Mouse (Mus musculus): ENCODE measurements at regions not wholly inside any gene's neighbourhood (a gene's known extent, or its start where the extent isn't known, plus 50 kb on each side); places are given as distances from the start of the nearest gene placed in this dataset.

DNA sequence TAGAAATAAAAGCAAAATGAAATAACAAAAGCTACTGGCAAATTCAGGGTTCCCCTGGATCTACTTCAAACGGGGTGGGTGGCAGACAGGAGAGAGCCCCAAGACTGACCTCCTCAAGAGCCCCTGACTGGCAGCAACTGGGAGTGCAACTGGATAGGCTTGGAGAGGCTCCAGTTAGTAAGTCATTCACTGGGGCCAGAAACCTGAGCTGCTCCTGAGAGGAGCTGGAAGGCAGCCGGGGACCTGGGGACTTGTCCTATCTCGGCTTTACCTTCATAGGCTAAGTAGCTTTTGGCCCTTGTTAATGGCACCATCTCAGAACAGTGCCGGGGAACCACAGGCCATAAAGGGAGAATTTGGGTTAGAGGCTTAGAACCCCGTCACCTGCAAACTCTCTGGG lies 94.6 kb upstream of the Bod1 start:
- TF ChIP-seq CTCF (IDR thresholded peaks at IDR 0.05; ENCODE audit: low read depth, low read length) (no peak), POLR2A (IDR thresholded peaks at IDR 0.05; ENCODE audit: borderline replicate concordance, low read depth, low read length) (no peak)
